Mouse (Mus musculus) mouse embryonic stem cell (cell line): ENCODE measurements around the gene Mphosph8.

Experiments
- in situ Hi-C, 2 experiments: fragments of 300-500 bp; cut with MboI; formaldehyde crosslinking; loops; 1 replicate in 1 of 2; 3 replicates in 1 of 2; pipeline ENCODE4 v1.14.3; 2019 to 2020; ENCODE audit warnings: low sequenced_read_pairs in 2 of 2, low pct_unique_long_range_greater_than_20kb in 1 of 2, mixed read lengths in 1 of 2; ENCODE audit not compliant: unreplicated experiment in 1 of 2

Gene Mphosph8

GRCm38 (mm10) chr14:56667969-56668802, at the start of gene Mphosph8:
Gene Mphosph8, plus strand, starts transcription at chr14:56668248.
- in situ Hi-C loops, result no loop called here

GRCm38 (mm10) chr14:56620425-56620824, 47.6 kb upstream of the Mphosph8 start:
- in situ Hi-C loops, result no loop called here

- in situ Hi-C loops, result no loop called here
Measured at GRCm38 (mm10) chr14:56626202-56626601, 41.8 kb upstream of the Mphosph8 start.

GRCm38 (mm10) chr14:56628336-56628735, 39.7 kb upstream of the Mphosph8 start:
- in situ Hi-C loops, result no loop called here

GRCm38 (mm10) chr14:56631109-56631508, 36.9 kb upstream of the Mphosph8 start:
- in situ Hi-C loops, result no loop called here

GRCm38 (mm10) chr14:56647206-56647605, 20.8 kb upstream of the Mphosph8 start:
- in situ Hi-C loops, result no loop called here

GRCm38 (mm10) chr14:56649448-56649847, 18.6 kb upstream of the Mphosph8 start:
- in situ Hi-C loops, result no loop called here

GRCm38 (mm10) chr14:56665651-56666050, 2.4 kb upstream of the Mphosph8 start:
- in situ Hi-C loops, result no loop called here

GRCm38 (mm10) chr14:56666909-56667308, 1.1 kb upstream of the Mphosph8 start:
- in situ Hi-C loops, result no loop called here

GRCm38 (mm10) chr14:56669046-56669620, 1.1 kb downstream of the Mphosph8 start:
- in situ Hi-C loops, result no loop called here

GRCm38 (mm10) chr14:56685426-56685825, 17.4 kb downstream of the Mphosph8 start:
- in situ Hi-C loops, result loop anchor here in 1 of 2 experiments (25.0 kb wide), 1 partner anchor 248 kb away; no protein-coding TSS in a partner anchor

GRCm38 (mm10) chr14:56689116-56689515, 21.1 kb downstream of the Mphosph8 start:
- in situ Hi-C loops, result loop anchor here in 1 of 2 experiments (25.0 kb wide), 1 partner anchor 252 kb away; no protein-coding TSS in a partner anchor

GRCm38 (mm10) chr14:56689766-56690165, 21.7 kb downstream of the Mphosph8 start:
- in situ Hi-C loops, result loop anchor here in 1 of 2 experiments (25.0 kb wide), 1 partner anchor 252 kb away; no protein-coding TSS in a partner anchor

- in situ Hi-C loops, result loop anchor here in 1 of 2 experiments (25.0 kb wide), 1 partner anchor 258 kb away; no protein-coding TSS in a partner anchor
Measured at GRCm38 (mm10) chr14:56695495-56695894, 27.4 kb downstream of the Mphosph8 start.

- in situ Hi-C loops, result loop anchor here in 1 of 2 experiments (25.0 kb wide), 1 partner anchor 261 kb away; no protein-coding TSS in a partner anchor
Measured at GRCm38 (mm10) chr14:56697836-56698235, 29.8 kb downstream of the Mphosph8 start.

GRCm38 (mm10) chr14:56702644-56703043, 34.6 kb downstream of the Mphosph8 start:
- in situ Hi-C loops, result no loop called here

GRCm38 (mm10) chr14:56705687-56706086, 37.6 kb downstream of the Mphosph8 start:
- in situ Hi-C loops, result no loop called here

GRCm38 (mm10) chr14:56726493-56726892, 58.4 kb downstream of the Mphosph8 start:
- in situ Hi-C loops, result no loop called here

- in situ Hi-C loops, result no loop called here
Measured at GRCm38 (mm10) chr14:56740175-56740574, 72.1 kb downstream of the Mphosph8 start.
